Mouse (Mus musculus) adrenal gland, postnatal 0 days (tissue): ENCODE measurements around the gene Idh3b. TPM values are rescaled to one million over a fixed set of nuclear protein-coding genes. Genes with fewer than 3 reads are reported as not detected.

Experiments used
- polyA plus RNA-seq: library from polyadenylated mRNA; unstranded; fragments of >200 nt; fragmentation: Nextera tagmentation; extraction: Ambion mirVana; gene quantifications from 2 replicates; pipeline ENCODE4 v1.2.1, GENCODE M21; 2015

Idh3b gene
- polyA plus RNA-seq, result 134 and 179 TPM in 2 replicates

DNA sequence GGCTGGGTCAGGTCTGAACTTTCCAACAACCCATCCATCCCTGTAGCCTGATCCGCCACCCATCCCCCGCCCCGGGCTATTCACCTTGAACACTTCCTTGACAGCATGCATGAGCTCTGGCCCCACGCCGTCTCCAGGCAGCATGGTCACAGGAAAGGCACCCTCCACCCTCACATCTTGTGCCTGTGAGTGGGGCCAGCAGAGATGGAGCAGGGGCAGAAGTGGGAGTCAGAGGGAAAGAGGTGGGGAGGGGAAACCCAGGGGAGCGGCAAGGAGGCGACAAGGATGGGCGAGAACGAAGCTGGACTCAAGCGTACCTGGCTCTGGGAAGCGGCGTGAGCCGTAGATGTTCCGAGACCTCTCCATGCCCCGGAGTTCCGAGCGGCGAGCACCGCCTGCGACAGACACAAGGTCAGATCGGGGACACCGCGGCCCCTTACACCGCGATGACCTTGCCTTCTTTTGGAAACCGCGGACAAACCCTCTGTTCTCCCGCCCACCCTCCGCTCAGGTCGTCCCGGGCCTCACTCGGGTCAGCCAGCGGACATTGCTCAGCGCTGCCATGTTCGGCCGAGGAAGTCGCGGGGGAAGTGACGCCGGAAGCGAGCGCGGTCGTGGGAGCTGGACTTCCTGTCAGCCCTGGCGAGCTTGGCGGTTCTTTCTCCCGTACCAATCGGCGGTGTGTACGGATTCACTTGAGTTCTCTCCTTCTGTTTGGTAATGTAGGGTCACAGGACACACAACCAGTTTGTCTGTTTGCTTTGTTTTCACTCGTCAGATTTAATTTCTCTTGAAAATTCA is at the start of gene Idh3b:
Gene Idh3b (minus strand): TSS at position 694 of the 801 bp plus-strand sequence.

DNA sequence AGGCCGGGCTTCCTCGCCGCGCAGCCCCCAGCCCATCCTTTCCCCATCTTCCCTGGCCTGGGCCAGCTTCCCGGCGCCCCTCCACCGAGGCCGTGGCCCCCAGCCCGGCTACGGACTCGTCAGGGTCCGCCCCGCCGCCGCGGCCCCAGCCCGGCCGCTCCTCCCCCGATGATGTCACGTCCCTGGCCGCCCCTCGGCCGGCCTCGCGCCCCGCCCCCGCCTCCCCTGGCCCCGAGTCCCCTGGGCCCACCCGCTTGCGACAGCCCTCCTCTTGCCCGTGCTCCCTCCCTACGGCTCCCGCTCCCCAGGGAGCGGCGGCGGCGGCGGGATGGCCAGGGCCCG is 10.6 kb upstream of the Idh3b start, which contains the start of gene Ebf4:
Gene Ebf4 (plus strand): TSS at position 234 of the 342 bp plus-strand sequence.

GRCm38 (mm10) chr2:130274149-130274861 is 10.0 kb downstream of the Idh3b start, which contains the start of gene Nop56:
TSS of gene Nop56 (plus strand) at chr2:130274430.

Other genes starting within 250 kb of the Idh3b start
- gene Tgm6, start 172.1 kb downstream of the Idh3b start, polyA plus RNA-seq, result 0.06 TPM in 1 of 2 replicates, not detected in the other
- gene Snrpb, start 105.1 kb downstream of the Idh3b start, polyA plus RNA-seq, result 329 and 360 TPM in 2 replicates
- gene Tmc2, start 89.4 kb downstream of the Idh3b start, polyA plus RNA-seq, result not detected in 2 replicates
- 83.8 and 131 TPM in 2 replicates for gene Nop56, start 10.1 kb downstream of the Idh3b start, polyA plus RNA-seq
- gene Ebf4, start 10.6 kb upstream of the Idh3b start, polyA plus RNA-seq, result 3.4 and 4.7 TPM in 2 replicates
- gene Cpxm1, start 113.0 kb upstream of the Idh3b start, polyA plus RNA-seq, result 26.7 and 37.1 TPM in 2 replicates
- not detected in 2 replicates for gene Gm28372, start 120.7 kb upstream of the Idh3b start, polyA plus RNA-seq
- 0.39 TPM in 1 of 2 replicates, not detected in the other for gene 1700020A23Rik, start 120.7 kb upstream of the Idh3b start, polyA plus RNA-seq
- 0.10 TPM in 1 of 2 replicates, not detected in the other for gene Tmem239, start 121.9 kb upstream of the Idh3b start, polyA plus RNA-seq
- gene Vps16, start 139.8 kb upstream of the Idh3b start, polyA plus RNA-seq, result 39.7 and 58.6 TPM in 2 replicates
- 8.3 and 11.9 TPM in 2 replicates for gene Pced1a, start 140.2 kb upstream of the Idh3b start, polyA plus RNA-seq
- gene Ptpra, start 165.7 kb upstream of the Idh3b start, polyA plus RNA-seq, result 81.1 and 88.3 TPM in 2 replicates